Mouse (Mus musculus) CD4-positive, CD25-positive, alpha-beta regulatory T cell, adult 4 months (primary cell): ENCODE data around the gene Patz1. TPM values are rescaled to one million over a fixed set of nuclear protein-coding genes. Genes with fewer than 3 reads are reported as not detected.
A peak's percentile ranks its signal among the peaks of the same experiment; 100 is the strongest.

Experiments used
- ATAC-seq: one replicate; pipeline ENCODE4 v1.8.0; 2017
- polyA plus RNA-seq, 2 experiments: library from polyadenylated mRNA; unstranded; fragments of 100-300 nt; shearing (Covaris generic); gene quantifications; one replicate each; pipeline ENCODE4 v1.2.1; 2017

Patz1 gene
- polyA plus RNA-seq, 2 experiments from 2014 or later, result 14.2 to 17.7 TPM

DNA sequence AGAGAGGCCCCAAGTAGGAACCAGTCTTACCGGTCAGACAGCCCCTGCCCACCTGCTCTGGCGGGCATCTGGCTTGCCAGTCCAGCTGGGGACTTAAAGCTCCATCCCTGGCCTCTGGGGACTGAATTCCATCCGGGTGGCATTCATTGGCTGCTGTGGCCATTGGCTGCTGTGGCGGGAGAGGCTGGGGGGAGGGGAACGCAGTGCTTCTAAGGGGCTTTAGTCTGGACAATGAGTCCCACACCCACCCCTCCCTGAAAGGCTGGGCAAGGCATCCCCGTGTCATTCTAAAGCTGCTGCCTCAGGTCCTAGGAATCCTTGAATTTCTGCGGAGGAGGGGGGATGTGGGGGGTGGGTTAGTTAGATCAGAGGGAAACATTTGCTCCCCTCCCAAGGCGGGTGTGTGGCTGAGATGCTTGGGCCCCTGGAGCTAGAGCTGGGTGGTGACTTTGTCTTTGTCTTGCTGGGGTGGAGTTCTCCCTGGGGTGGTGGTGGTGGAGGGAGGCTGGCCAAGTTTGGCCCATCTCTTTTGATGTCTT, 4.1 kb downstream of the Patz1 start:
- no peak for ATAC-seq

- ATAC-seq, result no peak
These were observed 4.7 kb downstream of the Patz1 start for GRCm38 (mm10) chr11:3293361-3293760.

DNA sequence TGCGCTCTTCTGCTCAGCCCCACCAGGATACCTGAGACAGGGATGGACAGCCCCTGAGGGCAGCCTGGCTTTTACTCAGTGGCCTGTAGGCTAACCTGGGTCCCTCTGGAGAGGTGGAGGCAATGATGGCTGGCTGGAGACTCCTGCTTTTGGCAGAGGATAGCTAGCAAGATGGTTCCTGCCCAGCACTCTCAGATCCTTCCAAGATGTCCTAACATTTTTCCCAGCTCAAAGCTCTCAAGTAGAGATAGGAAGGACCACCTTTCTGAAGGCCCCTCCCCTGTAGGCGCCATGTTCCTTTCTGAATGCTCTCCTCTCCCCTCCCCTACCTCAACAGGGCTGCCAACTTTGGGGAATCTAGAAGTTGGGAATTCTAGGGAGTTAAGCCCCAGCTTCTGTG, 6.0 kb downstream of the Patz1 start:
- no peak for ATAC-seq

DNA sequence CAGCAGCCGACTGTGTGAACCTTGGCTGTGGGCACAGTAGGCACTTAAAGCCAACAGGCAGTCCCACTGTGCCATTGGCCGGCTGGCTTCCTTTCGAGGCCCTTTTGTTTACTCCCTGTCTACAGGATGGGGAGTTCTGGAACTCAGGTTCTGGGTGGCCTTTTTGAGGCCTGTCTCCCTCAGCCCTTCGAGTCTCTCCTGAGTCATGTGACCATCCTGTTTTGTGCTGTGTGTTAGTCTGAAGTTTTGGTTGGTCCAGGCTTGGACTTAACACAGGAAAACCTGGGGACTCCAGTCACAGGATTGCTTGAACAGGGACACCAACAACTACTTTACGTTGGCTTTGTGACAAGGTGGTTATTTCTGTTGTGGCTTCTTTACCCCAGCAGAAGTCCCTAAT, 7.4 kb downstream of the Patz1 start:
- no peak for ATAC-seq

- ATAC-seq, result no peak
These were observed 9.5 kb downstream of the Patz1 start for GRCm38 (mm10) chr11:3297871-3298812.

- ATAC-seq, result no peak
These were observed 10.1 kb downstream of the Patz1 start for GRCm38 (mm10) chr11:3298813-3299185.

DNA sequence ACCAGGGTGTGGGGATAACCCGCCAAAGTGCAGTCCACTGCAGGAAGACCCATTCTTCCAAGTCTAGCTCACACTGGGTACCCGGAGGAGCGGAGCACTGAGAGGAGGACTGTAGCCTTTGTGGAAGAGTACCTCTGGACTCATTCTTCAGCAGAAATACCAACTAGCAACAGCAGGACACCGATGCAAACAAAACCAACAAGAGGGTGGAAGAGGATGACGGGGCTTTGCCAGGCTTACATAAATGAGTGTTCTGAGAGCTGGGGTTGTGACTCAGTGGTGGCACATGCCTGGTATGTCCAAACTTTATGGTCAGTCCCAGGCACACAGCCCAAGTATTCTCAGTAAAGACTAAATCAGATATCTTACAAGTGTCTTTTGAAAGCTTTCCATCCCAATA, 12.4 kb downstream of the Patz1 start:
- ATAC-seq, result no peak

DNA sequence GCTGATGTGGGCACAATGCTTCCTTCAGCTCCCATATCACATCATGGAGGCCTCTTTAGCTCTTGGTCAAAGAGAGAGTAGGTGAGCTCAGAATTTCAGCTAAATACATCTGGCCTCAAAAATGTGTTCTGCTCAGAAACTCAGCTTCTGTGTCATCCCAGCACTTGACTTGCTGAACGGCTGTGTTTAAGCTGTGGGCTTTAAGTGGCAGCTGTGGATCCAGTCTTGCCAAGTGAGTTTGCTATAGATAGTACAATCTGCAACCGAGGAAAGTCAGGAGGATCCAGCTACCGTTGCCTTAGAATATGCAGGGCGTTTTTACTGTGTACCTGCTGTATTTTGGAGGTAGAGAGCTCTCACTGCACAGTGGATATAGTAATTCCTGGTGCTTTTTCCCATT, 13.7 kb downstream of the Patz1 start:
- ATAC-seq, result no peak

DNA sequence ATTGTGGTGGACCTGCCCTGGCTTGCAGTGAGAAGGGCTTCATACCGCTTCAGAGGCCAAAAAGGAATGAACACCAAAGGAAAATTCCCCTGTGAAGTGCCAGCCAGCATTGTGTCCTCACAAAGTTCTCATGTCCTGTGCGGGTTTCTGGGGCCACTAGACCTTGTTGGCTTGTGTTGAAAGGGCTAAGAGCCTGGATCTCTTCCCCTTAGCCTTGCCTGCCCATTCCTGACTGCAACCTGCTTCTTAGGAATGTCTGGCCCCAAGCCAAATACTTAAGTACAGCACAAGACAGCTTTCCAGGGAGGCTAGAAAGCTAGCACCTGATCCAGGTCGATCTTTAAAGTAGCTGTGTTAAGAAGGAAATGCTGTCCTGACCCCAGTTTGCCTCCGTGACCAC, 14.1 kb downstream of the Patz1 start:
- no peak for ATAC-seq

DNA sequence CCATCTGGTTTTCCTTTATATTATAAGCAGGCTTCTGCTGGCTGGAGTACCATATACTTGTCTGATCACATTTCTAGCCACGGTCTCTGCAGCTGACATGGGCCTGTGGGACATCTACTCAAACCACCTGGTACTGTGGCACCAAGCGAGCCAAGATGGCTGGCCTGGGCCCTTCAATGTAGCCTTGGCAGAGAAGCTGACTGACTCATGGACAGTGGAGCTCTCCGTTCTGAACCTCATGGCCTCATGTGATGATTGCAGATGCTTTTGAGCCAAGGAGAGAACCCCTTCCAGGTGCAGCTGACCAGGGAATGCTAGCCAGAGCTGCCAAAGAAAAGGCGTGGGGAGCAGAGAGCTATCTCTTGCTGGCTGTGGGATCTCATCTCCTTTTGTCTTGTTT, 17.1 kb downstream of the Patz1 start:
- ATAC-seq, result no peak

DNA sequence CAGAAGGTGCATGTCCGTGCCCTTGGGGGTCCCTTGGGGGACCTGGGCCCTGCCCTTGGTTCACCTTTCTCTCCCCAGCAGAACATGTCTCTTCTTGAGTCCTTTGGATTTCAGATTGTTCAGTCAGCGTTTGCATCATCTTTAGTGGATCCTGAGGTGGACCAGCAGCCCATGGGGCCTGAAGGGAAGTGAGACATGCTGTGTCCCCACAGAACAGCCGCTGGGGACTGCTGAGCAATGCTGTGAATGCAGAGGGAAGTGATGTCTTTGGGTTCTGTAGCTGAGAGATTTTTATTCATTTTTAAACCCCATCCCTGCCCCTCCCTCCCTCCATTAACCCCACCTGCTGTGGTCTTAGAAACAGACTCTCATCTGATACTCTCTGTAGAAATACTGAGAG, 19.2 kb downstream of the Patz1 start:
- ATAC-seq, result no peak

DNA sequence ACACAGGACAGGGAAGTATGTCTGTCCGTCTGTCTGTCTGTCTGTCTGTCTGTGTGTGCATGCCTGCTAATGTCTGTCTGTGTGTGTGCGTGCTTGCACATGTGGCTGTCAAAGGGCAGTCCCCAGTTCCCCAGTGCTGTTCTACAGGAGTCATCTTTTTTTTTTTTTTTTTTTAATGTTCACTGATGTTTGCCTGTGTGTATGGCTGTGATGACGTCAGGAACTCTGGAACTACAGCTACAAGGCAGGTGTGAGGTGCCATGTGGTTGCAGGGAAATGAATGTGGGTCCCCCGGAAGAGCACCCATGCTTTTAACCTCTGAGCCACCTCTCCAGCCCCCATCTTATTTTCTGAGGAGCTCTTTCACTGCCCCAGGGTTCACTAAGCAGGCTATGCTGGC, 21.2 kb downstream of the Patz1 start:
- ATAC-seq, result no peak

- no peak for ATAC-seq
These were observed 22.3 kb downstream of the Patz1 start for GRCm38 (mm10) chr11:3310789-3311585.

- no peak for ATAC-seq
These were observed 23.1 kb downstream of the Patz1 start for GRCm38 (mm10) chr11:3311586-3312347.

- ATAC-seq, result peak; percentile 61
These were observed 24.6 kb downstream of the Patz1 start for GRCm38 (mm10) chr11:3313294-3313693.

DNA sequence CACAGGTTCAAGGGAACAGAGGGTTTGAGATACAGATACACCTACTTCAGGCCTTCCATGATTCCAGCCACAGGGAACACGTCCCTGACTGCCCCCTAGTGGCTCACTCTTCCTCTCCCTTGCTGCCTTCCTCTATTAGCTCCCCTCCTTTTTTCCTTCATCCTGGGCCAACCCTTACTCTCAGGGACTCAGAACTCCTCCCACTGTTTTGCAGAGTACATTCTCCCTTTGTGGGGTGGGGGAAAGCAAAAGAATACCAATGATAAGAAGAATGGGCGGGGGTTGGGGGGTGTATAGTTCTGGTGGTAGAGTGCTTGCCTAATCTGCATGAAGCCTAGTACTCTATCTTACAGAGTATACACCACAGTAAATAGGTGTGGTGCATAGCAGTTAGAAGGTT, 25.5 kb downstream of the Patz1 start:
- ATAC-seq, result peak; percentile 44

GRCm38 (mm10) chr11:3318286-3318685, 29.6 kb downstream of the Patz1 start:
- ATAC-seq, result no peak

DNA sequence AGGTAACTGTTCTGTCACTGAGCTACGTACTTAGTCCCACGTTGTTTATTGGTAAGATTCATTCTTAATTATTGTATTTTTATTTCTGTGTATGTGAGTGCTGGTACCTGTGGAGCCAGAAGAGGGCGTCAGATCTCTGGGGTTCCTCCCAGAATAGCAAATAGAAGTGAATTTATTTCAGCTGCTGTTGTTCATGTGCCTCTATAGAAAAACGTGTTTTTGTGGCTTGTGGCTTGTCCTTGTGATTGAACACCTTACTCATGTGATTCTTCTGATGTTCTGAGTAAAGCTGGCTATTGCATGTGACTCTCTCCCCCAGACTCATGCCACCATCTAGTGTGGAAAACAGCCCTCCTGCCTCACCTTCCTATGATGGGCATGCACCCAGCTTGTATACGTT, 39.6 kb downstream of the Patz1 start:
- ATAC-seq, result no peak

GRCm38 (mm10) chr11:3328806-3329775, 40.4 kb downstream of the Patz1 start:
- no peak for ATAC-seq

DNA sequence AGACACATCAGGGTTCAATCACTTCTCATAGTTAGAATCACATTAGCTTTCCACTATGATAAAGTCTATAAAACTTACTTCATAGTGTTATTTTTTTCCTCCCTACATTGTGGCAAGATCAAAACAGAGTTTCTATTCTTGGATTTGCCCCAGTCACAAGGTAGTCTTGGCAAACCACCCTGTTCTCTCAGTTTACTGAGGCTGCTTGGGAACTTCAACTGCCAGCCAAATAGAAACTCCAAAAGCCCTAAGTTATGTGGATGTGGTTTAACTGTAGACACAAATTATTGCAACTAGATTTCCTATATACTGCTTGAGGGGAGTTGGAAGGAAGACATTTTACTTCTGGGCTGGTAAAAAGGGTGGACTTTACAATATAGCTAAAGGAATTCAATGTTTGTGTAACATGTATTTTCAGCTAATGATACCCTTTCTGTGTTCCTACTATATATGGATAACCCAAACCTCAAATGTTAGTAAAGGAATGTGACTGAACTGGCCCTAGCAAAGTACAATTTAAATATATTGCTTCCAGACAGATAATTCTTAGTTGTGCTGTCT, 41.3 kb downstream of the Patz1 start, which contains the start of gene Pik3ip1:
Gene Pik3ip1 (plus strand): TSS at position 511 of the 561 bp plus-strand sequence.
- ATAC-seq, result no peak

DNA sequence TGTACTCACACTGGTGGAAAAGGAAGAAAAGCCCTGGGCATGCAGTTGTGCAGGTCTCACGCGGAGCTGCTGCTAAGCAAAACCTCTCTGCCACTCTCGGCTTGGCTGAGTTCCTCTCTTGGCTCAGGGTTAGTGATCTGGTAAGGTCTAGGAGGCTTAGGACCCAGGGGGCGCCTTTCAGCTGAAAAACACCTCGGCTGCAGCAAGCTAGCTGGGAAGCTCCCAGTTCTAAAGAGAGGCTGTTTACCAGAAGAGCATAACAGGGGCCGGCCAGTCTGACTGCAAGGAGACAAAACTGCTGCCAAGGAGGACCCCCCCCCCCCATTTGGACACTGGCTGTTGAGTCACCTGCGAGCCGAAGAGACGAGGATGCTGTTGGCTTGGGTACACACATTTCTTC, 41.9 kb downstream of the Patz1 start:
- ATAC-seq, result peak; percentile 28
